Mouse (Mus musculus): ENCODE results near the gene Gm17720. TPM values are rescaled to one million over a fixed set of nuclear protein-coding genes. Genes with fewer than 3 reads are reported as not detected.
"Not testable (repeated sequence)": the region's sequence is repeated elsewhere in the genome, so short reads cannot be mapped to it uniquely, and the experiment has no call there.

Gene Gm17720
- total and polyA plus RNA-seq, 2 experiments from 2014 or later = not detected

DNA sequence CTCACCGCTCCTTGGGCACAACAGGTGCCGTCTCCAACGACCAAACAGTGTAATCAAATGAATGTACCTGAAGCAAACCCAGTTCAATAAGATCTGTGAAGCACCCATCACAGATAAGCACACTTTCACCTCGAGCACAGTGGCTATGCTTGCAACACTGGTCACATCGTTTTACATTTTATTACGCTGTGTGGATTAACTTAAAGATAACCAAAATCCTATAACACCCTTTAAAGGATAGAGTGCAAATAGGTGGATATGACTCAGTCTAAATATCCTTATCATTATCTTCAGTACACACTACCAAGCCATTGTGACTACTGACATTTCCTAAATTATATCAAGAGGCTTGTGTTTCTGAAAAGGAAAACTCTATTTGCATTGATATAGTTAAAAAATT, 51.3 kb downstream of the Gm17720 start:
- WGBS = 79% methylated on average over 6 of the region's 6 CpGs
- DNase-seq (ENCODE audit: low spot score) = no peak
- no peaks in the 10 kb centered on the region for H3K9me3 ChIP-seq (ENCODE audit: low read length)
- no peak overlapping the region for H3K27ac ChIP-seq
- no peak for TF ChIP-seq CTCF (IDR thresholded peaks at IDR 0.05; ENCODE audit: low read depth)
- no peaks in the 10 kb centered on the region for H3K4me1 ChIP-seq (ENCODE audit: insufficient read depth, low read length)
- H3K9ac ChIP-seq (replicated peaks; ENCODE audit: low read length) = no peak overlapping the region
- H3K36me3 ChIP-seq (ENCODE audit: insufficient read depth, low read length) = no peaks in the 10 kb centered on the region
- H3K27me3 ChIP-seq (ENCODE audit: insufficient read depth, low read length) = no peaks in the 10 kb centered on the region
- no peak for ATAC-seq
- no peak overlapping the region for H3K4me2 ChIP-seq (ENCODE audit: low read depth, low read length)
- H3K4me3 ChIP-seq (ENCODE audit: low read length) = no peak overlapping the region

DNA sequence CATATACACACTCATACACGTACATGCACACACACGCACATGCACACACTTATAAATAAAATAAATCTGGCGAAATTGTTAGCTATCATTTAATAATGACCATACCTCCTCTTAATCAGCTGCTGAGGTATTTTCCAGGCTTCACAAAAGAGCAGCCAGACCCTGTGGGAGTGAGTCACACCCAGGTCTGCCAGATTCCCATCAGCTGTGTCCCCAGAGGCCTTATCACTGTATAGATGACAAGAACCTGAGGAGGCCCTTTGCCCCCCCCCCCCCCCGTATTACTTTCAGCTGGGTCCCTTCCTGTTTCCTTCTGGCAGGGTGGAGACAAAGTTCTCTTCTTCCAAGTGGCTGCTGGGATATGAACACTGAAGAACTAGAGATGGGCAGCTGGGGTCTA, 62.0 kb downstream of the Gm17720 start:
- no peak overlapping the region for H3K4me2 ChIP-seq (ENCODE audit: low read depth, low read length)
- H3K9ac ChIP-seq (replicated peaks; ENCODE audit: low read length) = no peak overlapping the region
- 88% methylated on average over 4 of the region's 4 CpGs for WGBS
- DNase-seq (ENCODE audit: low spot score) (no peak), ATAC-seq (no peak)
- H3K27ac ChIP-seq = no peak overlapping the region
- H3K27me3 ChIP-seq (ENCODE audit: insufficient read depth, low read length) = no peaks in the 10 kb centered on the region
- H3K36me3 ChIP-seq (ENCODE audit: insufficient read depth, low read length) = no peaks in the 10 kb centered on the region
- no peaks in the 10 kb centered on the region for H3K9me3 ChIP-seq (ENCODE audit: low read length)
- H3K4me1 ChIP-seq (ENCODE audit: insufficient read depth, low read length) = peaks cover 2% of the 10 kb centered on the region; the same call in 1 of the 2 replicates
- no peak overlapping the region for H3K4me3 ChIP-seq (ENCODE audit: low read length)
- TF ChIP-seq CTCF (IDR thresholded peaks at IDR 0.05; ENCODE audit: low read depth) = no peak

DNA sequence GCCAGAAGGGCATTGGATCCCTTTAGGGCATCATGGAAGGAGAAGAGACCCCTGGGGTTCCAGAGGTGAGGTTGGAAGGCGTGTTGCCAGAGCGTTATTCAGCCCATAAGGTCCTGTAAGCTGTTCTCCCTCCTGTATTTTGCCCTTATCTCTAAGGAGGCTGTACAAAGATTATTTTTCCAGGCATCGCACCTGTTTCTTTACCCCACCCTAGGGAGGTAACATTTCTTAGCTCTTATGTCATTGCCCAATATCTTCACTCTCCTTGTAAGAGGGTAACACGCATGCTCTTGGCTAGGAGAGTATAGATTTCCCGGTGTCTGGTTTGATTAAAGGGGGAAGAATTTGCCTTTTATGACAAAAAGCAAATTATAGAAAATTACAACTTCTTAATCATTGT, 62.9 kb downstream of the Gm17720 start, which contains the start of gene Chst4:
Gene Chst4, minus strand, starts transcription at position 82 of the 400 bp plus-strand sequence.
- no peak for ATAC-seq
- no peaks in the 10 kb centered on the region for H3K27me3 ChIP-seq (ENCODE audit: insufficient read depth, low read length)
- no peak for DNase-seq (ENCODE audit: low spot score)
- no peak within 1 kb of the TSS for H3K9ac ChIP-seq (replicated peaks; ENCODE audit: low read length)
- H3K4me3 ChIP-seq (ENCODE audit: low read length) = no peak within 1 kb of the TSS
- no peaks in the 10 kb centered on the region for H3K9me3 ChIP-seq (ENCODE audit: low read length)
- WGBS = 81% methylated on average over 5 of the region's 5 CpGs
- no peaks in the 10 kb centered on the region for H3K36me3 ChIP-seq (ENCODE audit: insufficient read depth, low read length)
- H3K27ac ChIP-seq = no peak within 1 kb of the TSS
- H3K4me1 ChIP-seq (ENCODE audit: insufficient read depth, low read length) = peaks cover 2% of the 10 kb centered on the region; the same call in 1 of the 2 replicates
- H3K4me2 ChIP-seq (ENCODE audit: low read depth, low read length) = no peak within 1 kb of the TSS
- TF ChIP-seq CTCF (IDR thresholded peaks at IDR 0.05; ENCODE audit: low read depth) = no peak

DNA sequence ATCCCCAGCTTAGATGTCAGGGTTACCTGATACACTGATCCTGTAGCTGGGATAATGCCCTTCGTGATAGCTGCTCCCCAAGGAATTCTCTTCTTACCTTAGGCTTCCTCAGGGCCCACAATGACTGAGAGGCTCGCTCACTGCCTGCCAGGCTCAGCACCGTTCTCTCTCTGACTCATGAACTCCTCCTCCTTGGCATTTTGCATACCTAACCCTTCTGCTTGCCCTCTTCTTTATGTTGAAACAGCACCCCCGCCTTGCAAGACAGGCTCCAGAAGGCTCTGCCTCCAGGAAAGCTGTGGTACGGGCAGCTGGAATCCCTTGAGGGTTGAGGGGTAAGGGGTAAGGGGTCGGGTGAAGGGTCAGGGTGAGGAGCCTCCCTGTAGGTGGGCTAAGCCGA, 63.3 kb downstream of the Gm17720 start:
- no peak for DNase-seq (ENCODE audit: low spot score)
- Histone ChIP-seq H3K36me3 (ENCODE audit: insufficient read depth, low read length) (no peaks in the 10 kb centered on the region), H3K9ac (replicated peaks; ENCODE audit: low read length) (no peak overlapping the region), H3K9me3 (ENCODE audit: low read length) (no peaks in the 10 kb centered on the region), H3K4me1 (ENCODE audit: insufficient read depth, low read length) (peaks cover 2% of the 10 kb centered on the region; the same call in 1 of the 2 replicates), H3K4me2 (ENCODE audit: low read depth, low read length) (no peak overlapping the region), H3K27ac (no peak overlapping the region), H3K4me3 (ENCODE audit: low read length) (no peak overlapping the region), H3K27me3 (ENCODE audit: insufficient read depth, low read length) (no peaks in the 10 kb centered on the region)
- WGBS = 38% methylated on average over 7 of the region's 7 CpGs
- no peak for TF ChIP-seq CTCF (IDR thresholded peaks at IDR 0.05; ENCODE audit: low read depth)
- no peak for ATAC-seq

DNA sequence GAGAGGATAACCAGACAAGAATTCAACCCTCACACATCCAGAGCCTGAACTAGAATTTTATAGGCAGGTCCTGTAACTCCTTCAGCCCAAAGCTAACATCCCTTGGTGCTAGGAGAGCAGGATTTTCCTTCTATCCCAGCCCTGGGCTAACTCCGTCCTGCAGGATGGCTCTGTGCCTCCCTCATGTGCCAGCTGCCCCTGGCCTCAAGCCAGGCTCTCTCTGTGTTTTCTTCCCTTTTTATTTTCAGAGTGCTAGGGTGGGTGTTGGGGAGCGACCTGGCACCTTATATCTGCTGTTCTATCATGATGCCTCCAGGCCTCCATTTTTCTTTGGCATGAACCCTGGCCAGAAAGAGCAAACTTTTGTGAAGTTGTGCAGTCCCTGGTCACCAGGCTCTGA, 66.4 kb downstream of the Gm17720 start:
- TF ChIP-seq CTCF (IDR thresholded peaks at IDR 0.05; ENCODE audit: low read depth) = no peak
- ATAC-seq = no peak
- no peak overlapping the region for H3K9ac ChIP-seq (replicated peaks; ENCODE audit: low read length)
- 38% methylated on average over 2 of the region's 2 CpGs for WGBS
- no peak overlapping the region for H3K27ac ChIP-seq
- peak; percentile 36 for DNase-seq (ENCODE audit: low spot score)
- no peaks in the 10 kb centered on the region for H3K36me3 ChIP-seq (ENCODE audit: insufficient read depth, low read length)
- H3K4me1 ChIP-seq (ENCODE audit: insufficient read depth, low read length) = peaks cover 2% of the 10 kb centered on the region; the same call in 1 of the 2 replicates
- no peak overlapping the region for H3K4me2 ChIP-seq (ENCODE audit: low read depth, low read length)
- no peaks in the 10 kb centered on the region for H3K27me3 ChIP-seq (ENCODE audit: insufficient read depth, low read length)
- H3K4me3 ChIP-seq (ENCODE audit: low read length) = no peak overlapping the region
- no peaks in the 10 kb centered on the region for H3K9me3 ChIP-seq (ENCODE audit: low read length)

DNA sequence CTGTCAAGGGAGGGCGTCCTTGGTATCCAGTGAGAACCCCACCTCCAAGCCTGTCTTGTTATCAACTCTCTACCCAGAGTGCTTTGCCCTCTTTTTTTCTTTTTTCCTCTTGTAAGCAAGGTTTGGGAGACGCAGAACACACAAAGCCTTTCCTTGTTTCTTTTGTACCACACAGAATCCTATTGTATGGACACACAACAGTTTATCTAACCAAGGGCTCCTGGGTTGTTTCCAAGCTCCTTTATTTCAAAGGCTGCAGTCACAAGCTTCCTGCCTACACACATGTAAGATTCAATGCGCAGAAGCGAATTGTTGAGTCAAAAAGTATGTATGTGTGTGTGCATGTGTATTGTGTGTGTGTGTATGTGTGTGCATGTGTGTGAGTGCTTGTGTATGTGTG, 68.2 kb downstream of the Gm17720 start:
- no peak for DNase-seq (ENCODE audit: low spot score)
- WGBS = 45% methylated on average over 4 of the region's 4 CpGs
- no peaks in the 10 kb centered on the region for H3K27me3 ChIP-seq (ENCODE audit: insufficient read depth, low read length)
- peaks cover 2% of the 10 kb centered on the region; the same call in 1 of the 2 replicates for H3K4me1 ChIP-seq (ENCODE audit: insufficient read depth, low read length)
- H3K4me3 ChIP-seq (ENCODE audit: low read length) = no peak overlapping the region
- H3K9me3 ChIP-seq (ENCODE audit: low read length) = no peaks in the 10 kb centered on the region
- no peak overlapping the region for H3K27ac ChIP-seq
- no peak for TF ChIP-seq CTCF (IDR thresholded peaks at IDR 0.05; ENCODE audit: low read depth)
- no peak overlapping the region for H3K9ac ChIP-seq (replicated peaks; ENCODE audit: low read length)
- ATAC-seq = no peak
- H3K4me2 ChIP-seq (ENCODE audit: low read depth, low read length) = no peak overlapping the region
- H3K36me3 ChIP-seq (ENCODE audit: insufficient read depth, low read length) = no peaks in the 10 kb centered on the region

DNA sequence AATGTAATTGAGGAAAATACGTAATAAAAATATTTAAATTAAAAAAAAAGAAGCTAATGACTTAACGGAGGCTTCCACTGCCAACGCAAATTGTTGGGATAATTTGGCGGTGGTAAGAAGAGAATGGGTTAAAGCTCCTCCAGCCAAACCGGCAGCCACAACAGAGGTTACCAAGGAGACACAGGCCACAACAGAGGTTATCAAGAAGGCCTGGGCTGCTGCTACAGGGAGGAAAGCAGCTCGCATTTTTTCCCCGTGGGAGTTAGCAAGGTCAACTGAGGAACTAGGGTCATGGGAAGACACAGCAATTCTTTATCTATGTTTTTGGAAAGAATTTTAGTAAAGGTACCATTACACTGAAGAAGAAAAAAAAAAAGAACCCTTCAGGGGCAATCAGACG, 68.8 kb downstream of the Gm17720 start:
- H3K36me3 ChIP-seq (ENCODE audit: insufficient read depth, low read length); DNase-seq (ENCODE audit: low spot score); H3K4me1 ChIP-seq (ENCODE audit: insufficient read depth, low read length); H3K27ac ChIP-seq; H3K9me3 ChIP-seq (ENCODE audit: low read length); H3K27me3 ChIP-seq (ENCODE audit: insufficient read depth, low read length); ATAC-seq; H3K4me2 ChIP-seq (ENCODE audit: low read depth, low read length); H3K9ac ChIP-seq (replicated peaks; ENCODE audit: low read length); H3K4me3 ChIP-seq (ENCODE audit: low read length): not testable (repeated sequence)
- WGBS = 33% methylated on average over 8 of the region's 8 CpGs

Other genes starting within 250 kb of the Gm17720 start
- gene Phlpp2, start 234.2 kb downstream of the Gm17720 start, total RNA-seq (2014; rRNA removed) = 10.4 and 11.2 TPM in 2 replicates
- 3.8 and 4.3 TPM in 2 replicates for gene Phlpp2, start 234.2 kb downstream of the Gm17720 start, polyA plus RNA-seq (2015; fragmentation: Nextera tagmentation; extraction: Ambion mirVana)
- 0.42 and 1.2 TPM in 2 replicates for gene Marveld3, start 140.6 kb downstream of the Gm17720 start, total RNA-seq (2014; rRNA removed)
- gene Marveld3, start 140.6 kb downstream of the Gm17720 start, polyA plus RNA-seq (2015; fragmentation: Nextera tagmentation; extraction: Ambion mirVana) = 1.3 and 1.4 TPM in 2 replicates
- gene Tat, start 112.3 kb downstream of the Gm17720 start, total RNA-seq (2014; rRNA removed) = not detected in 2 replicates
- not detected in 2 replicates for gene Tat, start 112.3 kb downstream of the Gm17720 start, polyA plus RNA-seq (2015; fragmentation: Nextera tagmentation; extraction: Ambion mirVana)
- gene Chst4, start 63.0 kb downstream of the Gm17720 start, total RNA-seq (2014; rRNA removed) = not detected in 2 replicates
- not detected in 2 replicates for gene Chst4, start 63.0 kb downstream of the Gm17720 start, polyA plus RNA-seq (2015; fragmentation: Nextera tagmentation; extraction: Ambion mirVana)
- 11.7 and 12.3 TPM in 2 replicates for gene Zfp612, start 23.0 kb downstream of the Gm17720 start, total RNA-seq (2014; rRNA removed)
- 16.6 and 16.7 TPM in 2 replicates for gene Zfp612, start 23.0 kb downstream of the Gm17720 start, polyA plus RNA-seq (2015; fragmentation: Nextera tagmentation; extraction: Ambion mirVana)
- gene Gm21964, start 1.5 kb downstream of the Gm17720 start, total RNA-seq (2014; rRNA removed) = not detected in 2 replicates
- gene Gm21964, start 1.5 kb downstream of the Gm17720 start, polyA plus RNA-seq (2015; fragmentation: Nextera tagmentation; extraction: Ambion mirVana) = not detected in 2 replicates
- 50.8 and 66.2 TPM in 2 replicates for gene Calb2, start 65.5 kb upstream of the Gm17720 start, total RNA-seq (2014; rRNA removed)
- 166 and 168 TPM in 2 replicates for gene Calb2, start 65.5 kb upstream of the Gm17720 start, polyA plus RNA-seq (2015; fragmentation: Nextera tagmentation; extraction: Ambion mirVana)
- 13.9 and 15.0 TPM in 2 replicates for gene Cmtr2, start 112.9 kb upstream of the Gm17720 start, total RNA-seq (2014; rRNA removed)
- gene Cmtr2, start 112.9 kb upstream of the Gm17720 start, polyA plus RNA-seq (2015; fragmentation: Nextera tagmentation; extraction: Ambion mirVana) = 5.6 and 6.2 TPM in 2 replicates
- gene Hydin, start 164.2 kb upstream of the Gm17720 start, total RNA-seq (2014; rRNA removed) = 0.54 and 0.73 TPM in 2 replicates
- 0.39 and 0.48 TPM in 2 replicates for gene Hydin, start 164.2 kb upstream of the Gm17720 start, polyA plus RNA-seq (2015; fragmentation: Nextera tagmentation; extraction: Ambion mirVana)

All from hindbrain, postnatal 0 days (tissue).